Mouse (Mus musculus) hindbrain, embryonic 16.5 days (tissue): ENCODE measurements around the gene Ddr1. TPM values are rescaled to one million over a fixed set of nuclear protein-coding genes. Genes with fewer than 3 reads are reported as not detected.

Experiments used
- ATAC-seq: fragments of 200-750 bp; cut with Nextera tagmentation; 2 replicates; pipeline ENCODE4 v1.8.0; 2017; ENCODE audit warnings: moderate TSS enrichment, moderate library complexity
- H3K27ac ChIP-seq: fragments of 300-500 bp; sonication (generic); 2 replicates; pipeline ENCODE4 v1.5.1; 2014; ENCODE audit warnings: low read depth, mild to moderate bottlenecking, control low read depth, low read length, moderate library complexity
- H3K27me3 ChIP-seq: fragments of 300-500 bp; sonication (generic); replicated peaks from 2 replicates; pipeline ENCODE4 v1.6.1; 2014; ENCODE audit warnings: low read length; ENCODE audit not compliant: control insufficient read depth, insufficient read depth
- H3K36me3 ChIP-seq: fragments of 300-500 bp; sonication (generic); 2 replicates; pipeline ENCODE4 v1.6.1; 2014; ENCODE audit warnings: mild to moderate bottlenecking, low read length, moderate library complexity, mixed read lengths; ENCODE audit not compliant: control insufficient read depth, insufficient read depth
- H3K4me1 ChIP-seq: fragments of 300-500 bp; sonication (generic); 2 replicates; pipeline ENCODE4 v1.6.1; 2014; ENCODE audit warnings: low read depth, low read length; ENCODE audit not compliant: control insufficient read depth, insufficient read depth
- H3K4me2 ChIP-seq: fragments of 300-500 bp; sonication (generic); 2 replicates; pipeline ENCODE4 v1.6.1; 2014; ENCODE audit warnings: mild to moderate bottlenecking, low read length, control low read depth, moderate library complexity
- H3K4me3 ChIP-seq: fragments of 300-500 bp; sonication (generic); 2 replicates; pipeline ENCODE4 v1.5.1; 2014; ENCODE audit warnings: mild to moderate bottlenecking, low read length, control low read depth, moderate library complexity
- H3K9ac ChIP-seq: fragments of 300-500 bp; sonication (generic); 2 replicates; pipeline ENCODE4 v1.6.1; 2014; ENCODE audit warnings: low read depth, mild to moderate bottlenecking, control low read depth, low read length, moderate library complexity
- H3K9me3 ChIP-seq: fragments of 300-500 bp; sonication (generic); 2 replicates; pipeline ENCODE4 v1.6.1; 2014; ENCODE audit warnings: mild to moderate bottlenecking, low read length, moderate library complexity; ENCODE audit not compliant: control insufficient read depth
- WGBS: fragments of 180-500 bp; shearing (Covaris S2); extraction: QIAGEN DNeasy Blood & Tissue Kit; methylation state at CpG from one replicate; pipeline ENCODE4 v1.1.7; 2014; 5-methylcytosine and 5-hydroxymethylcytosine counted together
- polyA plus RNA-seq: library from polyadenylated mRNA; unstranded; fragments of >200 nt; fragmentation: Nextera tagmentation; extraction: Ambion mirVana; gene quantifications from 2 replicates; pipeline ENCODE4 v1.2.1, GENCODE M21; 2015

Ddr1 gene
- polyA plus RNA-seq, 1 experiment from 2014 or later, result 87.1 TPM

- no peaks in the 10 kb centered on the region for H3K27me3 ChIP-seq
- H3K9me3 ChIP-seq, result no peaks in the 10 kb centered on the region
- peak overlapping the region; percentile 15; the same call in 1 of the 2 replicates for H3K9ac ChIP-seq
- no peak overlapping the region for H3K4me2 ChIP-seq
- H3K27ac ChIP-seq, result no peak overlapping the region
- no peak overlapping the region for H3K4me3 ChIP-seq
- WGBS, result 31% methylated on average over 21 of the region's 21 CpGs
- H3K36me3 ChIP-seq, result no peaks in the 10 kb centered on the region
- ATAC-seq, result peak; percentile 87
- H3K4me1 ChIP-seq, result peaks cover 3% of the 10 kb centered on the region; the same call in 1 of the 2 replicates
Measured at GRCm38 (mm10) chr17:35725286-35726232, 21.1 kb upstream of the Ddr1 start.

- no peak for ATAC-seq
- Histone ChIP-seq H3K4me3 (no peak overlapping the region), H3K9ac (no peak overlapping the region), H3K4me1 (peaks cover 7% of the 10 kb centered on the region; the same call in 1 of the 2 replicates), H3K27me3 (no peaks in the 10 kb centered on the region), H3K36me3 (no peaks in the 10 kb centered on the region), H3K4me2 (no peak overlapping the region), H3K9me3 (no peaks in the 10 kb centered on the region), H3K27ac (no peak overlapping the region)
- WGBS, result 65% methylated on average over 8 of the region's 8 CpGs
Measured at GRCm38 (mm10) chr17:35721676-35722075, 17.3 kb upstream of the Ddr1 start.

- ATAC-seq, result peak; percentile 65
- Histone ChIP-seq H3K4me3 (no peak overlapping the region), H3K36me3 (no peaks in the 10 kb centered on the region), H3K27ac (peak overlapping the region; percentile 35; the same call in 1 of the 2 replicates), H3K4me2 (peak overlapping the region; percentile 31; the same call in 1 of the 2 replicates), H3K4me1 (peaks cover 5% of the 10 kb centered on the region; the same call in 1 of the 2 replicates), H3K27me3 (no peaks in the 10 kb centered on the region), H3K9ac (peak overlapping the region; percentile 35; the same call in 1 of the 2 replicates), H3K9me3 (no peaks in the 10 kb centered on the region)
- 9% methylated on average over 11 of the region's 11 CpGs for WGBS
Measured at GRCm38 (mm10) chr17:35720340-35720727, 15.9 kb upstream of the Ddr1 start.

GRCm38 (mm10) chr17:35719616-35720339, 15.4 kb upstream of the Ddr1 start:
- H3K9me3 ChIP-seq, result no peaks in the 10 kb centered on the region
- no peak for ATAC-seq
- no peak overlapping the region for H3K9ac ChIP-seq
- no peak overlapping the region for H3K4me3 ChIP-seq
- no peak overlapping the region for H3K27ac ChIP-seq
- WGBS, result 59% methylated on average over 9 of the region's 9 CpGs
- 0 out of 2 replicates have a peak overlapping the region, but pooled peaks have one; percentile 31 for H3K4me2 ChIP-seq
- no peaks in the 10 kb centered on the region for H3K36me3 ChIP-seq
- H3K4me1 ChIP-seq, result peaks cover 5% of the 10 kb centered on the region; the same call in 1 of the 2 replicates
- no peaks in the 10 kb centered on the region for H3K27me3 ChIP-seq

GRCm38 (mm10) chr17:35717080-35717479, 12.7 kb upstream of the Ddr1 start:
- Histone ChIP-seq H3K27ac (no peak overlapping the region), H3K4me3 (no peak overlapping the region), H3K9me3 (no peaks in the 10 kb centered on the region), H3K9ac (no peak overlapping the region), H3K36me3 (no peaks in the 10 kb centered on the region), H3K27me3 (no peaks in the 10 kb centered on the region), H3K4me1 (peaks cover 5% of the 10 kb centered on the region; the same call in 1 of the 2 replicates), H3K4me2 (no peak overlapping the region)
- WGBS, result 83% methylated on average over 6 of the region's 6 CpGs
- ATAC-seq, result no peak

- Histone ChIP-seq H3K4me3 (no peak overlapping the region), H3K4me1 (peaks cover 5% of the 10 kb centered on the region; the same call in 1 of the 2 replicates), H3K9ac (no peak overlapping the region), H3K36me3 (no peaks in the 10 kb centered on the region), H3K4me2 (no peak overlapping the region), H3K9me3 (no peaks in the 10 kb centered on the region), H3K27me3 (no peaks in the 10 kb centered on the region), H3K27ac (no peak overlapping the region)
- no peak for ATAC-seq
- 91% methylated on average over 3 of the region's 3 CpGs for WGBS
Measured at GRCm38 (mm10) chr17:35716114-35716513, 11.7 kb upstream of the Ddr1 start.

- Histone ChIP-seq H3K9ac (no peak overlapping the region), H3K4me3 (no peak overlapping the region), H3K27ac (no peak overlapping the region; the same call in 1 of the 2 replicates), H3K9me3 (no peaks in the 10 kb centered on the region), H3K36me3 (no peaks in the 10 kb centered on the region), H3K4me1 (peaks cover 9% of the 10 kb centered on the region), H3K27me3 (no peaks in the 10 kb centered on the region), H3K4me2 (no peak overlapping the region)
- ATAC-seq, result peak; percentile 79
- WGBS, result 25% methylated on average over 8 of the region's 8 CpGs
Measured at GRCm38 (mm10) chr17:35710705-35711347, 6.4 kb upstream of the Ddr1 start.

- Histone ChIP-seq H3K4me2 (no peak overlapping the region), H3K27ac (no peak overlapping the region), H3K27me3 (no peaks in the 10 kb centered on the region), H3K9ac (no peak overlapping the region), H3K9me3 (no peaks in the 10 kb centered on the region), H3K4me3 (no peak overlapping the region), H3K36me3 (no peaks in the 10 kb centered on the region), H3K4me1 (peaks cover 23% of the 10 kb centered on the region)
- ATAC-seq, result no peak
- WGBS, result 88% methylated on average over 2 of the region's 2 CpGs
Measured at GRCm38 (mm10) chr17:35708611-35709010, 4.2 kb upstream of the Ddr1 start.
